Comparison of ENCODE assay signal across 15 mouse cellular contexts in the genomic region with DNA sequence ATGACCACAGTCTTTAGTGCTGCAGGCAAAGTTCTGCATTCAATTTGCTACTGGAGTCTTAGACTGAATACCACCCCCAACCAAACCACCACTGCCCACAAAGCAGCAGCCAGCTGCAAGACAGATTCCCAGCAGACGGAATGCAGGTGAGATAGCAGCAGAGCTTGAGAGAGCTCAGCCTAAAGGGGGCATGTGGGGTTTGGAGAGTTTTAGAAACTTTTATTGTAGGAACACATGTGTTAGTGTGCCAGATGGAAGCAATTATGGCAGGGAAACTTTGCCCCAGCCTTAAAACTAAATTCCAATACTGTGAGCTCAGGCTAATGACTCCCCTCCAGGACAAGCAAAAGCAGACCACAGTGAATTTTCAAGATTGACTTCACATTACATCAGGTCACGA.
DNase-seq lines count a peak whose midpoint lies in the region; ATAC-seq and TF ChIP-seq lines count a peak whose summit lies in the region.
"Had no signal": no experiment of that assay in that cellular context is flagged by ENCODE, and none has a peak within 500 bp of the region (broad histone marks: within the 10 kb centered on the region; RNA-seq: fewer than 3 reads in every experiment).

No protein-coding gene starts in this region.

- no peak overlapping the region for H3K4me2 ChIP-seq in forebrain, embryonic 14.5 days (ENCODE audit: low read length)
- H3K4me2 ChIP-seq in neural tube, embryonic 15.5 days: no peak overlapping the region
- H3K4me2 ChIP-seq in stomach, postnatal 0 days (replicated peaks; ENCODE audit: low read depth): no peak overlapping the region
- H3K4me2 ChIP-seq: hindbrain, embryonic 15.5 days; midbrain, embryonic 12.5 days had no signal

- no peak for TF ChIP-seq CTCF in stomach, postnatal 0 days (IDR thresholded peaks at IDR 0.05; ENCODE audit: low read depth)

- ATAC-seq in forebrain, embryonic 14.5 days: no peak
- no peak for ATAC-seq in neural tube, embryonic 15.5 days (ENCODE audit: low FRiP score)
- ATAC-seq in stomach, postnatal 0 days (ENCODE audit: low FRiP score, low TSS enrichment): no peak

- 56% methylated on average over 2 of the region's 2 CpGs for WGBS in forebrain, embryonic 10.5 days
- 74% methylated on average over 2 of the region's 2 CpGs for WGBS in forebrain, embryonic 14.5 days
- WGBS in neural tube, embryonic 15.5 days: 73% methylated on average over 2 of the region's 2 CpGs
- 38% methylated on average over 2 of the region's 2 CpGs for WGBS in stomach, postnatal 0 days

- H3K9ac ChIP-seq in forebrain, embryonic 14.5 days (ENCODE audit: low read length): no peak overlapping the region
- no peak overlapping the region for H3K9ac ChIP-seq in neural tube, embryonic 15.5 days (replicated peaks)
- H3K9ac ChIP-seq in stomach, postnatal 0 days (ENCODE audit: low read length): no peak overlapping the region
- H3K9ac ChIP-seq: hindbrain, embryonic 15.5 days; midbrain, embryonic 12.5 days had no signal

- no peaks in the 10 kb centered on the region for H3K27me3 ChIP-seq in forebrain, embryonic 10.5 days (ENCODE audit: poor library complexity, severe bottlenecking)
- H3K27me3 ChIP-seq in forebrain, embryonic 14.5 days (replicated peaks; ENCODE audit: control insufficient read depth, insufficient read depth, low read length): no peaks in the 10 kb centered on the region
- no peaks in the 10 kb centered on the region for H3K27me3 ChIP-seq in neural tube, embryonic 15.5 days (replicated peaks)
- no peaks in the 10 kb centered on the region for H3K27me3 ChIP-seq in stomach, postnatal 0 days (ENCODE audit: control insufficient read depth, insufficient read depth, low read length)
- H3K27me3 ChIP-seq: hindbrain, embryonic 15.5 days; midbrain, embryonic 12.5 days had no signal

- no peak overlapping the region for H3K27ac ChIP-seq in forebrain, embryonic 10.5 days
- no peak overlapping the region for H3K27ac ChIP-seq in forebrain, embryonic 14.5 days (ENCODE audit: low read depth, low read length)
- H3K27ac ChIP-seq in neural tube, embryonic 15.5 days (replicated peaks): no peak overlapping the region
- no peak overlapping the region for H3K27ac ChIP-seq in stomach, postnatal 0 days (replicated peaks)
- H3K27ac ChIP-seq: hindbrain, embryonic 15.5 days; kidney, postnatal 0 days; midbrain, embryonic 12.5 days had no signal

- H3K4me3 ChIP-seq in forebrain, embryonic 10.5 days: no peak overlapping the region
- no peak overlapping the region for H3K4me3 ChIP-seq in forebrain, embryonic 14.5 days (ENCODE audit: low read depth, low read length)
- H3K4me3 ChIP-seq in neural tube, embryonic 15.5 days (replicated peaks): no peak overlapping the region
- no peak overlapping the region for H3K4me3 ChIP-seq in stomach, postnatal 0 days (ENCODE audit: low read depth, low read length)
- H3K4me3 ChIP-seq: gastrocnemius, adult 2 months; hindbrain, embryonic 15.5 days; midbrain, embryonic 12.5 days had no signal

- 0 out of 2 replicates have a peak, but pooled peaks cover 3% of the 10 kb centered on the region for H3K4me1 ChIP-seq in forebrain, embryonic 10.5 days
- no peaks in the 10 kb centered on the region for H3K4me1 ChIP-seq in forebrain, embryonic 14.5 days (ENCODE audit: control insufficient read depth, insufficient read depth, low read length)
- no peaks in the 10 kb centered on the region for H3K4me1 ChIP-seq in neural tube, embryonic 15.5 days
- no peaks in the 10 kb centered on the region for H3K4me1 ChIP-seq in stomach, postnatal 0 days (replicated peaks; ENCODE audit: control insufficient read depth, insufficient read depth)
- H3K4me1 ChIP-seq: hindbrain, embryonic 15.5 days; midbrain, embryonic 12.5 days had no signal

- TF ChIP-seq EP300 in stomach, postnatal 0 days (optimal IDR thresholded peaks at IDR 0.05): no peak

- peak; percentile 44 for DNase-seq in forebrain, embryonic 10.5 days (ENCODE audit: extremely low spot score, low spot score)
- DNase-seq in forebrain, embryonic 14.5 days (ENCODE audit: low spot score): no peak
- peak; percentile 59 for DNase-seq in neural tube, embryonic 10.5 days (ENCODE audit: extremely low spot score, low spot score)
- DNase-seq in hindlimb bud, embryonic 11.5 days (ENCODE audit: extremely low spot score, low read depth, low spot score): peak; percentile 89
- peak; percentile 31 for DNase-seq in yolk sac, embryonic 10.5 days (ENCODE audit: low spot score)
- no peak for DNase-seq in stomach, postnatal 0 days (ENCODE audit: low spot score)
- no peak for DNase-seq in spleen, adult 18-20 months
- DNase-seq: cerebellum, adult 9-10 months; gastrocnemius, adult 2 months; right cerebral cortex, adult 18-20 months; thymus, adult 2 months had no signal

- no peaks in the 10 kb centered on the region for H3K9me3 ChIP-seq in forebrain, embryonic 10.5 days
- no peaks in the 10 kb centered on the region for H3K9me3 ChIP-seq in forebrain, embryonic 14.5 days (replicated peaks; ENCODE audit: control insufficient read depth, low read length)
- H3K9me3 ChIP-seq in neural tube, embryonic 15.5 days (replicated peaks): no peaks in the 10 kb centered on the region
- H3K9me3 ChIP-seq in stomach, postnatal 0 days (ENCODE audit: control insufficient read depth, low read length): no peaks in the 10 kb centered on the region
- H3K9me3 ChIP-seq: hindbrain, embryonic 15.5 days; midbrain, embryonic 12.5 days had no signal

- H3K36me3 ChIP-seq in forebrain, embryonic 10.5 days (replicated peaks): no peaks in the 10 kb centered on the region
- no peaks in the 10 kb centered on the region for H3K36me3 ChIP-seq in forebrain, embryonic 14.5 days (ENCODE audit: control insufficient read depth, insufficient read depth, low read length)
- H3K36me3 ChIP-seq in neural tube, embryonic 15.5 days: no peaks in the 10 kb centered on the region
- H3K36me3 ChIP-seq in stomach, postnatal 0 days (ENCODE audit: control insufficient read depth, insufficient read depth, low read length): no peaks in the 10 kb centered on the region
- H3K36me3 ChIP-seq: hindbrain, embryonic 15.5 days; midbrain, embryonic 12.5 days had no signal

Comparison
In these comparisons a context has a peak if more than half of its experiments do, and no peak if none do; other contexts are left out.
1. DNase-seq: peak in forebrain, embryonic 10.5 days (single experiment), neural tube, embryonic 10.5 days (single experiment), hindlimb bud, embryonic 11.5 days (single experiment) and yolk sac, embryonic 10.5 days (single experiment); none in forebrain, embryonic 14.5 days (single experiment), stomach, postnatal 0 days (single experiment) and spleen, adult 18-20 months (0 of 2).